Mouse (Mus musculus): ENCODE measurements around the gene Dnajc6. TPM values are rescaled to one million over a fixed set of nuclear protein-coding genes. Genes with fewer than 3 reads are reported as not detected.
A peak's percentile ranks its signal among the peaks of the same experiment; 100 is the strongest.

Dnajc6 gene
- polyA plus RNA-seq, 1 experiment from 2014 or later, result 0.74 TPM

DNA sequence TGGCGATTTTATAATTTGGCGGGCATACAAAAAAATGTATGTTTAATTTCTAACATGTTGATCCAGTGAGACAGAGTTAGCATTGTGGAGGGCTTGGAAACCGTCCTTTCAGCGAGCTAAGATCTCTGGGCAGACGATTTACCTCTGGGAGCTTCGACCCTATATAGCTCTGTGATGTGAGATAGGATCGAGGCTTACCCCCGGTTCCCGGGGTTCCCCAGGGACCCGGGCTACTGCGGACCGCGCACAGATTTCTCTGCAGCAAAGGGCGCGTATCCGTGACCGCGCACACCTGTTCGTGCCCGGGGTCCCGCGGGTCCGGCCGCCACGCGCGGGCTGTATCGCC is 287 bp upstream of the Dnajc6 start:
- Histone ChIP-seq H3K27ac (ENCODE audit: low read depth, low read length) (no peak overlapping the region), H3K27me3 (ENCODE audit: control insufficient read depth, insufficient read depth, low read length) (peaks cover 34% of the 10 kb centered on the region), H3K9me3 (ENCODE audit: control insufficient read depth, low read length) (no peaks in the 10 kb centered on the region), H3K9ac (ENCODE audit: low read depth, low read length) (peak overlapping the region; percentile 46), H3K36me3 (ENCODE audit: control insufficient read depth, insufficient read depth, low read length) (no peaks in the 10 kb centered on the region), H3K4me2 (replicated peaks; ENCODE audit: low read depth, low read length) (peak overlapping the region; percentile 98), H3K4me3 (ENCODE audit: low read length) (peak overlapping the region; percentile 58), H3K4me1 (ENCODE audit: control insufficient read depth, insufficient read depth, low read length) (no peaks in the 10 kb centered on the region; the same call in 1 of the 2 replicates)
- 1% methylated on average over 28 of the region's 28 CpGs for WGBS
- no peak for ATAC-seq (ENCODE audit: low FRiP score, low TSS enrichment)

DNA sequence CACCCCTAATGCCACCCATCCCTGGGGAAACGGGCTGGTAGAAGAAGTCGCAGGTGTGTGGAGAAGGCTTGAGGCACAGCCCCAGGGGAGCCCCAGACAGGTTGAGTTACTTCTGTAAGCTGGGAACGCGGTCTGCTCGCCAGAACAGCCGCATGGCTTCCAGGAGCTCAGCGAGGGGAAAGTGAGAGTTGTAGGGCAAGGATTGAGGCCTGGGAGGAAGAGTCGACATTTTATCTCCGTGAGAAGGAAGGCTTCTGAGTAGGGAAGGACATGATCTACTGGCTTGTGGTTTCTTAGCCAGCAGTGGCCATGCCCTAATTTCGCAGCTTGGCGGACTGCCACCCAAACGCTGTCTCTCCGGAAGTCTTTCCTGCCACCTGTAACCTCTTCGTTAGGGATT is 888 bp downstream of the Dnajc6 start:
- Histone ChIP-seq H3K9ac (ENCODE audit: low read depth, low read length) (no peak overlapping the region), H3K27me3 (ENCODE audit: control insufficient read depth, insufficient read depth, low read length) (peaks cover 34% of the 10 kb centered on the region)
- 4% methylated on average over 14 of the region's 14 CpGs for WGBS

DNA sequence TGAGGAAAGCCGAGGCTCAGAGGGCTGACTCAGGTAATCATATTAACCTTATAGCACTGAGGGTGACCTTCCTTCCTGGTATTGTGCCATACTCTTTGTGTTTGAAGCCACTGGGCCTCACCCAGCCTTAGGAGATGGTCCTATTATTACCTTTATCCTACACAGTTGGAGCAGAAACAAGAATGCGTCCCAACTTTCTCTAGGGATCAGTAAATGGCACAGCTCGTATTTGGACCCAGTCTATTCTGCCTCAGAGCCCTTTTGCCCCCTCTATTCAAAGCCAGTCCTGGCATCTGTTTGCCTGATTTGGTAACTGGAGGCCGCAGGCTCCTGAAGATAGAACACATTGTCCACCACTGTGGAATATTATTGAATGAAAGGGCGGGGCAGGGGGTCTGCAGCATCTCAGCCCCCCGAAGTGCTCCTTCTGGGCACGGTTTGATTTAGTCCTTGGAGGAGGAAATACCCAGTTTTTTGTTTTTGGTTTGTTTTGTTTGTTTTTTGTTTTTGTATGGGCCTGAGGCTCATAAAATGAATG is 8.1 kb downstream of the Dnajc6 start:
- Histone ChIP-seq H3K4me1 (ENCODE audit: control insufficient read depth, insufficient read depth, low read length) (no peaks in the 10 kb centered on the region), H3K4me2 (replicated peaks; ENCODE audit: low read depth, low read length) (no peak overlapping the region), H3K27ac (ENCODE audit: low read depth, low read length) (no peak overlapping the region), H3K27me3 (ENCODE audit: control insufficient read depth, insufficient read depth, low read length) (peaks cover 8% of the 10 kb centered on the region), H3K4me3 (ENCODE audit: low read length) (no peak overlapping the region), H3K9me3 (ENCODE audit: control insufficient read depth, low read length) (no peaks in the 10 kb centered on the region), H3K36me3 (ENCODE audit: control insufficient read depth, insufficient read depth, low read length) (no peaks in the 10 kb centered on the region), H3K9ac (ENCODE audit: low read depth, low read length) (no peak overlapping the region)
- ATAC-seq (ENCODE audit: low FRiP score, low TSS enrichment), result no peak
- WGBS, result 84% methylated on average over 7 of the region's 7 CpGs

More for the DNA sequence above, 888 bp downstream of the Dnajc6 start:
- H3K4me1 ChIP-seq (ENCODE audit: control insufficient read depth, insufficient read depth, low read length), result no peaks in the 10 kb centered on the region; the same call in 1 of the 2 replicates
- no peaks in the 10 kb centered on the region for H3K9me3 ChIP-seq (ENCODE audit: control insufficient read depth, low read length)
- peak overlapping the region; percentile 58 for H3K4me3 ChIP-seq (ENCODE audit: low read length)
- H3K36me3 ChIP-seq (ENCODE audit: control insufficient read depth, insufficient read depth, low read length), result no peaks in the 10 kb centered on the region
- H3K27ac ChIP-seq (ENCODE audit: low read depth, low read length), result no peak overlapping the region
- peak overlapping the region; percentile 98 for H3K4me2 ChIP-seq (replicated peaks; ENCODE audit: low read depth, low read length)
- no peak for ATAC-seq (ENCODE audit: low FRiP score, low TSS enrichment)

DNA sequence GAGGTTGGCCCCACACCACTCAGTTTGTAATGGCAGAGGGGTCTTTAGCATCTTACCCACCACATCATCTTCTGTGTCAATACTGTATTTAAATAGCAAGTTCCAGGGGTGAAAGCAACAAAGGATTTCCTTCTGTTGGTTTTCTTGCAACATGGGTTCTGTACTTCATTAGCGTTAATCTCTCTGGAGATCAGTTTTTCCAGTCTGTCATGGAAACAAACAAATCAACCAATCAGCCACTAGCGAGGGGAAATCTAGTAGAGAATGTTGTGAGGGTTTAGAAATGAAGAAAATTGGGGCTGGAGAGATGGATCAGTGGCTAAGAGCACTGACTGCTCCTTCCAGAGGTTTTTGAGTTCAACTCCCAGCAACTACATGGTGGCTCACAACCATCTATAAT is 9.5 kb downstream of the Dnajc6 start:
- Histone ChIP-seq H3K9me3 (ENCODE audit: control insufficient read depth, low read length) (no peaks in the 10 kb centered on the region), H3K27me3 (ENCODE audit: control insufficient read depth, insufficient read depth, low read length) (peaks cover 8% of the 10 kb centered on the region), H3K4me2 (replicated peaks; ENCODE audit: low read depth, low read length) (no peak overlapping the region), H3K9ac (ENCODE audit: low read depth, low read length) (no peak overlapping the region), H3K27ac (ENCODE audit: low read depth, low read length) (no peak overlapping the region), H3K4me3 (ENCODE audit: low read length) (no peak overlapping the region), H3K36me3 (ENCODE audit: control insufficient read depth, insufficient read depth, low read length) (no peaks in the 10 kb centered on the region), H3K4me1 (ENCODE audit: control insufficient read depth, insufficient read depth, low read length) (no peaks in the 10 kb centered on the region)
- ATAC-seq (ENCODE audit: low FRiP score, low TSS enrichment), result no peak
- 78% methylated on average over 2 of the region's 2 CpGs for WGBS

DNA sequence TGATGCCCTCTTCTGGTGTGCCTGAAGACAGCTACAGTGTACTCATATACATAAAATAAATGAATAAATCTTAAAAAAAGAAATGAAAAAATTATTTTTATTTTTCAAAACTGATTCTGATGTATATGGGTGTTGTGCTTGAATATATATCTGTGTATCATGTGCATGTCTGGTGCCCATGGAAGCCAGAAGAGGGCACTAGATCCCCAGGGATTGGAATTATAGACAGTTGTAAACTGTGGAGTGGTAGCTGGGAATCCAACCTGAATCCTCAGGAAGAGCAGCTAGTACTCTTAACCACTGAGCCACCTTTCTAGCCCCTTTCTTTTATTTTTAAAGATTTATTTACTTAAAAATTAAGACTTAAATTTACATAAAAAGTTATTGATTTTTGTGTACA is 9.9 kb downstream of the Dnajc6 start:
- H3K9ac ChIP-seq (ENCODE audit: low read depth, low read length), result no peak overlapping the region
- no peaks in the 10 kb centered on the region for H3K9me3 ChIP-seq (ENCODE audit: control insufficient read depth, low read length)
- H3K36me3 ChIP-seq (ENCODE audit: control insufficient read depth, insufficient read depth, low read length), result no peaks in the 10 kb centered on the region
- H3K4me2 ChIP-seq (replicated peaks; ENCODE audit: low read depth, low read length), result no peak overlapping the region
- H3K4me3 ChIP-seq (ENCODE audit: low read length), result no peak overlapping the region
- no peaks in the 10 kb centered on the region for H3K4me1 ChIP-seq (ENCODE audit: control insufficient read depth, insufficient read depth, low read length)
- H3K27me3 ChIP-seq (ENCODE audit: control insufficient read depth, insufficient read depth, low read length), result peaks cover 8% of the 10 kb centered on the region
- ATAC-seq (ENCODE audit: low FRiP score, low TSS enrichment), result no peak
- H3K27ac ChIP-seq (ENCODE audit: low read depth, low read length), result no peak overlapping the region

DNA sequence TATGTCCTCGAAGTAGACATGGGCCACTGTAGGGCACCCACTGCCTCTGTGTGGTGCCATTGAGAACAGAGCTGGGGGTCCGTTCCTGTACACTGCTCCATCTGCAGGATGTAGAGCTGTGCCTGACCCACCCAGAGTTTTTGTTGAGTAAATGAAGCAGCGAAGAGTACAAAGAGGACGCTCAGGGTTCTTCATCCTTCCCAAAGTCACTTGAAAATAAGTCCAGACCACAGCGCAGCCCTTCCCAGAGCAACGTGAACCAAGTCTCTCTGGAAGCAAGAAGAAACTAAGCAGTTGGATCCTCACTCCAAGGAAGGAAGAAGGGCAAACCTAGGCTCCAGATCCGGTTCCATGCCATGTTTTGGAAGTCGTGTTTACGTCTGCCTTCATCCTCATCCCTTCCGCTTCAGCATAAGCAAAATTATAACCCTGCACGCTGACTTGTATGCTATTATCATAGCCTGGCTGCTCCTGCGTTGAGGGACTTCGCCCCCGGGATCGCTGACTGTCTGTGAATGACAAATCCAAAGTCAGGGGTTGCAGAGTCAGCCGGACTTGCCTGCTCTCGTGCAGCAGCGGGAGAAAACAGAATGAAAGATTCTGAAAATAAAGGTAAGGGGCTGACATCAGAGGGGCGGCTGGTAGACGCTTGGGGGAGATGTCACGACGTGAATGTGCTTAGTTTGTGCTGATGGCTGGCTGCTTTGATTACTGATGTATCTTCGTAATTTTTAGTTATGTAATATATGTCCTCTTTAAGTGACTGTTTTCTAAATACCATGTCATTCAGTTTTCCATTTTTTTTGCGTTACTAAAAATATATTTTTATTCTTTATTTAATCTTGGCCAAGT is 11.3 kb downstream of the Dnajc6 start:
- ATAC-seq (ENCODE audit: low FRiP score, low TSS enrichment), result no peak
- 9% methylated on average over 24 of the region's 24 CpGs for WGBS
- Histone ChIP-seq H3K9ac (ENCODE audit: low read depth, low read length) (no peak overlapping the region), H3K27me3 (ENCODE audit: control insufficient read depth, insufficient read depth, low read length) (peaks cover 8% of the 10 kb centered on the region), H3K4me1 (ENCODE audit: control insufficient read depth, insufficient read depth, low read length) (no peaks in the 10 kb centered on the region), H3K4me3 (ENCODE audit: low read length) (peak overlapping the region; percentile 39), H3K36me3 (ENCODE audit: control insufficient read depth, insufficient read depth, low read length) (no peaks in the 10 kb centered on the region), H3K4me2 (replicated peaks; ENCODE audit: low read depth, low read length) (peak overlapping the region; percentile 78), H3K9me3 (ENCODE audit: control insufficient read depth, low read length) (no peaks in the 10 kb centered on the region), H3K27ac (ENCODE audit: low read depth, low read length) (no peak overlapping the region)

DNA sequence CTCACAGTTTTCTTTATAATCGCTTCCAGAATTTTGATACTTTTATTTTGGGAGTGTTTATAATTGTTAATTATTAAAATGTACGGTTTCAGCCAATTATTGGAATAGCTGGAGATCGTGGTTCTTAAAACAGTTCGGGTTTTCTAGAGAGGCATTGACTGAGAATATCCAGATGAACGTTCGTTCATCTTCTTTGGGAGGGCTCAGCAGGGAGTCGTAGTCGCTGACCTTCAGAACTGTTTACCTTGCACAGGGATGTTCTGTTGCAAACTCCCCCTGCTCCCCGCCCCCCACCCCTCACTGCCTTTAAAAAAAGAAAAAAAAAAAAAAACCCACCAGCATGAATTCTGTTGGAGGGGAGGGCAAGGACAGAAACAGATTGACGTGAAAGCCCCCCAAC is 12.0 kb downstream of the Dnajc6 start:
- Histone ChIP-seq H3K27me3 (ENCODE audit: control insufficient read depth, insufficient read depth, low read length) (peaks cover 8% of the 10 kb centered on the region), H3K36me3 (ENCODE audit: control insufficient read depth, insufficient read depth, low read length) (no peaks in the 10 kb centered on the region), H3K27ac (ENCODE audit: low read depth, low read length) (no peak overlapping the region), H3K9me3 (ENCODE audit: control insufficient read depth, low read length) (no peaks in the 10 kb centered on the region), H3K4me3 (ENCODE audit: low read length) (peak overlapping the region; percentile 39), H3K4me2 (replicated peaks; ENCODE audit: low read depth, low read length) (peak overlapping the region; percentile 78), H3K4me1 (ENCODE audit: control insufficient read depth, insufficient read depth, low read length) (no peaks in the 10 kb centered on the region), H3K9ac (ENCODE audit: low read depth, low read length) (peak overlapping the region; percentile 44; the same call in 1 of the 2 replicates)
- no peak for ATAC-seq (ENCODE audit: low FRiP score, low TSS enrichment)
- 2% methylated on average over 10 of the region's 10 CpGs for WGBS

DNA sequence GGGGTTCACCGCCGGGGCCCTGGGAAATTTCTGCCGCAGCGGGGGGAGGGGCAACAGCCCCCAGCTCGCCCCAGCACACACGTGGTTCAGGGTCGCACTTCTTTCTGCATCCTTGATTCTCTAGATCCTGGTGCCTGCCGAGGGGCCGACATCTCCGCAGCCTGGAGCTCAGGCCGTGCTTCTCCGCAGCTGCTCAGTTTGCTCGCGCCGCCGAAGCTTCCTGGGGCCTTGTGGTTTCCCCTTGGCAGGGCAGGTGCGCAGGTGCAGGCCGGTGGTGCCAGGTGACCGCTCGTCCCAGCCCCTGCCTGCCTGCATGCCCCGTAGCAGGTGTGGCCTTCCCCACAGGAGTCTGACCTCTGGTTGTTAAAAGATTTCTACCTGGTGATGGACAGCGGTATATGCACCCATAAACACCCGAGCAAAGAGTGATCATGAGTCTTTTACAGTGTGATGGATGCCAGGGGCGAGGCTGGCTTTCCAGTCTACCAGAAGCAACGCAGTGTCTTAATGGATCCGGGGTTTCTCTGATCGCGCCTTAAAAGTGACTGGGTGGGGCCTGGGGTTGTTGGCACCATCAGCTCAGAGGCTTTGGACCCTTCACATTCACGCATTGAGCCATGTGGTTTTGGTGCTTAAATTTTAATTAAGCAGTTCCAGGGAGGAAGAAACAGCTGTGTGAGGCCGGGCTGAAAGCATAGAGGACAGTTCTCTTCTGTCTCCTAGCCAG is 12.6 kb downstream of the Dnajc6 start:
- no peaks in the 10 kb centered on the region for H3K9me3 ChIP-seq (ENCODE audit: control insufficient read depth, low read length)
- no peaks in the 10 kb centered on the region for H3K4me1 ChIP-seq (ENCODE audit: control insufficient read depth, insufficient read depth, low read length)
- 3% methylated on average over 30 of the region's 30 CpGs for WGBS
- H3K4me2 ChIP-seq (replicated peaks; ENCODE audit: low read depth, low read length), result peak overlapping the region; percentile 78
- peak overlapping the region; percentile 44; the same call in 1 of the 2 replicates for H3K9ac ChIP-seq (ENCODE audit: low read depth, low read length)
- no peak overlapping the region for H3K27ac ChIP-seq (ENCODE audit: low read depth, low read length)
- H3K27me3 ChIP-seq (ENCODE audit: control insufficient read depth, insufficient read depth, low read length), result peaks cover 8% of the 10 kb centered on the region
- H3K4me3 ChIP-seq (ENCODE audit: low read length), result peak overlapping the region; percentile 39
- ATAC-seq (ENCODE audit: low FRiP score, low TSS enrichment), result peak; percentile 59; the same call in 1 of the 2 replicates
- H3K36me3 ChIP-seq (ENCODE audit: control insufficient read depth, insufficient read depth, low read length), result no peaks in the 10 kb centered on the region

Data from kidney, embryonic 14.5 days (tissue).